Mouse (Mus musculus) limb, embryonic 10.5 days (tissue): ENCODE data around the gene Pex5l. TPM values are rescaled to one million over a fixed set of nuclear protein-coding genes. Genes with fewer than 3 reads are reported as not detected.
A peak's percentile ranks its signal among the peaks of the same experiment; 100 is the strongest.

Source experiments
- DNase-seq: peaks from one replicate; pipeline ENCODE4 v3.0.0-alpha.2; 2017; ENCODE audit warnings: low spot score
- H3K27ac ChIP-seq: fragments of 300-500 bp; sonication (generic); 2 replicates; pipeline ENCODE4 v1.5.1; 2016; ENCODE audit warnings: mild to moderate bottlenecking
- H3K27me3 ChIP-seq: fragments of 300-500 bp; sonication (generic); 2 replicates; pipeline ENCODE4 v1.6.1; 2016; ENCODE audit warnings: low read depth, mild to moderate bottlenecking; ENCODE audit not compliant: poor library complexity, severe bottlenecking
- H3K36me3 ChIP-seq: fragments of 300-500 bp; sonication (generic); 2 replicates; pipeline ENCODE4 v1.6.1; 2016; ENCODE audit warnings: mild to moderate bottlenecking, moderate library complexity
- H3K4me1 ChIP-seq: fragments of 300-500 bp; sonication (generic); 2 replicates; pipeline ENCODE4 v1.6.1; 2016
- H3K4me3 ChIP-seq: fragments of 300-500 bp; sonication (generic); 2 replicates; pipeline ENCODE4 v1.5.1; 2016; ENCODE audit warnings: mild to moderate bottlenecking, moderate library complexity
- H3K9me3 ChIP-seq: fragments of 300-500 bp; sonication (generic); replicated peaks from 2 replicates; pipeline ENCODE4 v1.6.1; 2016; ENCODE audit warnings: mild to moderate bottlenecking
- WGBS: fragments of 180-500 bp; shearing (Covaris S2); methylation state at CpG from one replicate; pipeline ENCODE4 v1.1.7; 2016; 5-methylcytosine and 5-hydroxymethylcytosine counted together
- polyA plus RNA-seq: library from polyadenylated mRNA; unstranded; fragments of >200 nt; fragmentation: Nextera tagmentation; extraction: Ambion mirVana; gene quantifications from 2 replicates; pipeline ENCODE4 v1.2.1, GENCODE M21; 2016

Gene Pex5l
- polyA plus RNA-seq, result 0.05 and 0.19 TPM in 2 replicates

GRCm38 (mm10) chr3:33142901-33143461, at the start of gene Pex5l:
TSS of gene Pex5l (minus strand) at chr3:33143247.
- DNase-seq, result peak; percentile 76
- H3K4me3 ChIP-seq, result peak within 1 kb of the TSS; percentile 65
- WGBS, result 2% methylated on average over 71 of the region's 88 CpGs
- no peaks in the 10 kb centered on the region for H3K36me3 ChIP-seq
- H3K4me1 ChIP-seq, result peaks cover 10% of the 10 kb centered on the region
- H3K9me3 ChIP-seq, result no peaks in the 10 kb centered on the region
- H3K27ac ChIP-seq, result no peak within 1 kb of the TSS
- H3K27me3 ChIP-seq, result peaks cover 25% of the 10 kb centered on the region

GRCm38 (mm10) chr3:33165186-33165585, 22.1 kb upstream of the Pex5l start:
- H3K9me3 ChIP-seq, result no peaks in the 10 kb centered on the region
- WGBS, result 53% methylated on average over 3 of the region's 3 CpGs
- peaks cover 8% of the 10 kb centered on the region for H3K4me1 ChIP-seq
- no peaks in the 10 kb centered on the region for H3K27me3 ChIP-seq
- H3K4me3 ChIP-seq, result no peak overlapping the region
- H3K27ac ChIP-seq, result no peak overlapping the region
- DNase-seq, result no peak
- H3K36me3 ChIP-seq, result no peaks in the 10 kb centered on the region

- H3K4me1 ChIP-seq, result peaks cover 8% of the 10 kb centered on the region
- H3K4me3 ChIP-seq, result no peak overlapping the region
- no peaks in the 10 kb centered on the region for H3K27me3 ChIP-seq
- no peaks in the 10 kb centered on the region for H3K36me3 ChIP-seq
- H3K27ac ChIP-seq, result no peak overlapping the region
- DNase-seq, result no peak
- H3K9me3 ChIP-seq, result no peaks in the 10 kb centered on the region
Measured at GRCm38 (mm10) chr3:33163821-33164220, 20.8 kb upstream of the Pex5l start.

GRCm38 (mm10) chr3:33143592-33143991, 545 bp upstream of the Pex5l start:
- no peak overlapping the region for H3K27ac ChIP-seq
- DNase-seq, result no peak
- 82% methylated on average over 7 of the region's 7 CpGs for WGBS
- no peaks in the 10 kb centered on the region for H3K9me3 ChIP-seq
- peaks cover 25% of the 10 kb centered on the region for H3K27me3 ChIP-seq
- H3K36me3 ChIP-seq, result no peaks in the 10 kb centered on the region
- H3K4me1 ChIP-seq, result peaks cover 10% of the 10 kb centered on the region
- H3K4me3 ChIP-seq, result peak overlapping the region; percentile 65

GRCm38 (mm10) chr3:33142398-33142797, 649 bp downstream of the Pex5l start:
- peaks cover 10% of the 10 kb centered on the region for H3K4me1 ChIP-seq
- no peaks in the 10 kb centered on the region for H3K9me3 ChIP-seq
- peak overlapping the region; percentile 65 for H3K4me3 ChIP-seq
- DNase-seq, result no peak
- no peaks in the 10 kb centered on the region for H3K36me3 ChIP-seq
- WGBS, result under 1% methylated on average over 17 of the region's 17 CpGs
- H3K27ac ChIP-seq, result no peak overlapping the region
- H3K27me3 ChIP-seq, result peaks cover 25% of the 10 kb centered on the region

- Histone ChIP-seq H3K4me1 (no peaks in the 10 kb centered on the region), H3K27me3 (no peaks in the 10 kb centered on the region), H3K4me3 (no peak overlapping the region), H3K27ac (no peak overlapping the region), H3K36me3 (no peaks in the 10 kb centered on the region), H3K9me3 (no peaks in the 10 kb centered on the region)
- no peak for DNase-seq
Measured at GRCm38 (mm10) chr3:33129944-33130343, 13.1 kb downstream of the Pex5l start.

- no peaks in the 10 kb centered on the region for H3K36me3 ChIP-seq
- no peak overlapping the region for H3K4me3 ChIP-seq
- WGBS, result 94% methylated on average over 5 of the region's 5 CpGs
- no peaks in the 10 kb centered on the region for H3K9me3 ChIP-seq
- H3K27ac ChIP-seq, result no peak overlapping the region
- no peaks in the 10 kb centered on the region for H3K4me1 ChIP-seq
- DNase-seq, result no peak
- no peaks in the 10 kb centered on the region for H3K27me3 ChIP-seq
Measured at GRCm38 (mm10) chr3:33124796-33125195, 18.3 kb downstream of the Pex5l start.

GRCm38 (mm10) chr3:33105785-33106184, 37.3 kb downstream of the Pex5l start:
- H3K27me3 ChIP-seq, result no peaks in the 10 kb centered on the region
- DNase-seq, result no peak
- 88% methylated on average over 2 of the region's 2 CpGs for WGBS

GRCm38 (mm10) chr3:33103501-33103900, 39.5 kb downstream of the Pex5l start:
- Histone ChIP-seq H3K4me1 (no peaks in the 10 kb centered on the region), H3K27ac (no peak overlapping the region), H3K36me3 (no peaks in the 10 kb centered on the region), H3K27me3 (no peaks in the 10 kb centered on the region), H3K4me3 (no peak overlapping the region), H3K9me3 (no peaks in the 10 kb centered on the region)
- 91% methylated on average over 6 of the region's 6 CpGs for WGBS
- no peak for DNase-seq

More at GRCm38 (mm10) chr3:33105785-33106184, 37.3 kb downstream of the Pex5l start:
- no peak overlapping the region for H3K27ac ChIP-seq
- H3K4me3 ChIP-seq, result no peak overlapping the region
- H3K9me3 ChIP-seq, result no peaks in the 10 kb centered on the region
- no peaks in the 10 kb centered on the region for H3K36me3 ChIP-seq
- no peaks in the 10 kb centered on the region for H3K4me1 ChIP-seq

- no peak for DNase-seq
- Histone ChIP-seq H3K4me3 (no peak overlapping the region), H3K36me3 (no peaks in the 10 kb centered on the region), H3K9me3 (no peaks in the 10 kb centered on the region), H3K27ac (no peak overlapping the region), H3K4me1 (no peaks in the 10 kb centered on the region), H3K27me3 (no peaks in the 10 kb centered on the region)
- WGBS, result 74% methylated on average over 9 of the region's 9 CpGs
Measured at GRCm38 (mm10) chr3:33098550-33099295, 44.3 kb downstream of the Pex5l start.

GRCm38 (mm10) chr3:33093646-33094045, 49.4 kb downstream of the Pex5l start:
- Histone ChIP-seq H3K27me3 (no peaks in the 10 kb centered on the region), H3K36me3 (no peaks in the 10 kb centered on the region), H3K27ac (no peak overlapping the region), H3K4me1 (0 out of 2 replicates have a peak, but pooled peaks cover 2% of the 10 kb centered on the region), H3K4me3 (no peak overlapping the region), H3K9me3 (no peaks in the 10 kb centered on the region)
- WGBS, result 84% methylated on average over 6 of the region's 6 CpGs
- no peak for DNase-seq

GRCm38 (mm10) chr3:33090001-33090400, 53.0 kb downstream of the Pex5l start:
- no peaks in the 10 kb centered on the region for H3K36me3 ChIP-seq
- no peaks in the 10 kb centered on the region for H3K27me3 ChIP-seq
- H3K4me3 ChIP-seq, result no peak overlapping the region
- WGBS, result 45% methylated on average over 9 of the region's 9 CpGs
- H3K9me3 ChIP-seq, result no peaks in the 10 kb centered on the region
- H3K27ac ChIP-seq, result no peak overlapping the region
- H3K4me1 ChIP-seq, result 0 out of 2 replicates have a peak, but pooled peaks cover 2% of the 10 kb centered on the region
- no peak for DNase-seq

- Histone ChIP-seq H3K9me3 (no peaks in the 10 kb centered on the region), H3K36me3 (no peaks in the 10 kb centered on the region), H3K4me1 (0 out of 2 replicates have a peak, but pooled peaks cover 2% of the 10 kb centered on the region), H3K27me3 (no peaks in the 10 kb centered on the region), H3K4me3 (no peak overlapping the region), H3K27ac (no peak overlapping the region)
- no peak for DNase-seq
- 56% methylated on average over 2 of the region's 2 CpGs for WGBS
Measured at GRCm38 (mm10) chr3:33089470-33089869, 53.6 kb downstream of the Pex5l start.
